Mouse (Mus musculus) MEL (cell line): ENCODE measurements at regions not wholly inside any gene's neighbourhood (a gene's known extent, or its start where the extent isn't known, plus 50 kb on each side); places are given as distances from the start of the nearest gene placed in this dataset.

Source experiments
- CTCF ChIP-seq, 3 experiments: IDR thresholded peaks in 2 of 3; conservative IDR thresholded peaks in 1 of 3; 2 replicates each; pipeline ENCODE4 v1.5.1; 2011 to 2012; ENCODE audit warnings: low read length in 3 of 3, low read depth in 2 of 3, mild to moderate bottlenecking in 2 of 3, improper control_type of control experiment in 1 of 3, inconsistent platforms in 1 of 3, mixed read lengths in 1 of 3, moderate library complexity in 1 of 3; ENCODE audit not compliant: control insufficient read depth in 1 of 3, insufficient read depth in 1 of 3, poor library complexity in 1 of 3, severe bottlenecking in 1 of 3
- MAX ChIP-seq: IDR thresholded peaks from 2 replicates; pipeline ENCODE4 v1.6.1; 2011; ENCODE audit warnings: low read length, improper control_type of control experiment
- POLR2AphosphoS2 ChIP-seq: IDR thresholded peaks from 2 replicates; pipeline ENCODE4 v1.6.1; 2011; ENCODE audit warnings: low read length, improper control_type of control experiment

- no peak for TF ChIP-seq CTCF (IDR thresholded peaks at IDR 0.05 in 2 of 3, conservative IDR thresholded peaks at IDR 0.05 in 1 of 3; ENCODE audit: control insufficient read depth in 1 of 3, insufficient read depth in 1 of 3, low read depth in 2 of 3, low read length in 3 of 3, poor library complexity in 1 of 3, severe bottlenecking in 1 of 3)
- no peak for TF ChIP-seq POLR2AphosphoS2
- TF ChIP-seq MAX = no peak
Observed at GRCm38 (mm10) chr5:91695632-91696031, 178.2 kb downstream of the Parm1 start.
